Mouse (Mus musculus) hindbrain, embryonic 12.5 days (tissue): ENCODE results near the gene P4ha3. TPM values are rescaled to one million over a fixed set of nuclear protein-coding genes. Genes with fewer than 3 reads are reported as not detected.

Experiments
- ATAC-seq: fragments of 200-750 bp; cut with Nextera tagmentation; 2 replicates; pipeline ENCODE4 v1.8.0; 2017; ENCODE audit warnings: moderate TSS enrichment; ENCODE audit not compliant: low FRiP score
- H3K27ac ChIP-seq: fragments of 300-500 bp; sonication (generic); 2 replicates; pipeline ENCODE4 v1.5.1; 2016; ENCODE audit warnings: mild to moderate bottlenecking
- H3K27me3 ChIP-seq: fragments of 300-500 bp; sonication (generic); 2 replicates; pipeline ENCODE4 v1.6.1; 2016; ENCODE audit warnings: mild to moderate bottlenecking
- H3K36me3 ChIP-seq: fragments of 300-500 bp; sonication (generic); 2 replicates; pipeline ENCODE4 v1.6.1; 2016; ENCODE audit warnings: mild to moderate bottlenecking
- H3K4me1 ChIP-seq: fragments of 300-500 bp; sonication (generic); 2 replicates; pipeline ENCODE4 v1.6.1; 2016
- H3K4me2 ChIP-seq: fragments of 300-500 bp; sonication (generic); replicated peaks from 2 replicates; pipeline ENCODE4 v1.6.1; 2016; ENCODE audit warnings: mild to moderate bottlenecking
- H3K4me3 ChIP-seq: fragments of 300-500 bp; sonication (generic); 2 replicates; pipeline ENCODE4 v1.5.1; 2016; ENCODE audit warnings: mild to moderate bottlenecking
- H3K9ac ChIP-seq: fragments of 300-500 bp; sonication (generic); 2 replicates; pipeline ENCODE4 v1.6.1; 2016; ENCODE audit warnings: mild to moderate bottlenecking, moderate library complexity
- H3K9me3 ChIP-seq: fragments of 300-500 bp; sonication (generic); replicated peaks from 2 replicates; pipeline ENCODE4 v1.6.1; 2016; ENCODE audit warnings: mild to moderate bottlenecking
- WGBS: fragments of 180-500 bp; shearing (Covaris S2); methylation state at CpG from one replicate; pipeline ENCODE4 v1.1.7; 2016; 5-methylcytosine and 5-hydroxymethylcytosine counted together
- polyA plus RNA-seq: library from polyadenylated mRNA; unstranded; fragments of >200 nt; fragmentation: Nextera tagmentation; extraction: Ambion mirVana; gene quantifications from 2 replicates; pipeline ENCODE4 v1.2.1, GENCODE M21; 2016

P4ha3 gene
- polyA plus RNA-seq, 1 experiment from 2014 or later, result 12.6 TPM

DNA sequence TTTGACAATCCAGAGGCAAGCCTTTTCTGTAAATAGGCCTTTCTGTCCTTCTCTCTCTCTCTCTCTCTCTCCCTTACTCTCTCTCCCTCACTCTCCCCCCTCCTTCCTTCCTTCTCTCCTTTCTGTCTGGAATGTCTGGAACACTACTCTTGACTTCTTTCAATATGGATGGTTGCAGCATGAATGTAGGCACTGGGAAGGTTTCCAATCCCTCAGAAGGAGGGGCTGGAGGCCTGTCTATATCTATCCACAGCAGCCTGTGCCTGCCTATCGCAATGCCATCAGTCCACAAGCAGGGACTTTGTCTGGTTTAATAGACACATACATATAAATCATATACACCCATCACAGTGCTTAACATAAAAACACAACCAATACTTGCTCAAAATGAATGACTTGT lies 23.9 kb downstream of the P4ha3 start:
- ATAC-seq, result 0 out of 2 replicates have a peak, but pooled peaks have one; percentile 35
- no peaks in the 10 kb centered on the region for H3K9me3 ChIP-seq
- H3K4me3 ChIP-seq, result no peak overlapping the region
- WGBS, result 44% methylated on average over 1 of the region's 1 CpGs
- H3K4me1 ChIP-seq, result peaks cover 41% of the 10 kb centered on the region
- no peak overlapping the region for H3K9ac ChIP-seq
- H3K4me2 ChIP-seq, result no peak overlapping the region
- 0 out of 2 replicates have a peak, but pooled peaks cover 3% of the 10 kb centered on the region for H3K36me3 ChIP-seq
- H3K27me3 ChIP-seq, result no peaks in the 10 kb centered on the region
- H3K27ac ChIP-seq, result peak overlapping the region; percentile 82

DNA sequence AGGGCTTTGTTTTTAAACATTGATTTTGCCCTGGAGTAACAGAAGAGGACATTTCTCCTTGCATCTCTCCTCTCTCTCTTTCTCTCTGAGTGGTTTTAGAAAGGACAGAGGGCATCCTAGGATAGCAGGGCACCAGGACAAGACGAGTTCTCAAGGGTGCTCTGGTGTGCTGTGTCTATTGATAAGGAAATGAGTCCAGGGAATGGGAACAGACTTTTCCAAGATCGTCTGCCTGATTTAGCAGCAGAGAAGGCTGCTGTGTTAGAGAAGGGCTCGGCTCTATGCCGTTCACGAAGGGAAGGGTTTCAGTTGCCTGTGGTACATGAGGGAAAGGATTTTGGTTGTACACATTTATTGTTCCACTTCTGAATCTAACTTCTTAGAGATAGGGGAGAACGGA lies 24.4 kb downstream of the P4ha3 start:
- ATAC-seq, result 0 out of 2 replicates have a peak, but pooled peaks have one; percentile 8
- Histone ChIP-seq H3K27me3 (no peaks in the 10 kb centered on the region), H3K9me3 (no peaks in the 10 kb centered on the region), H3K9ac (no peak overlapping the region), H3K36me3 (0 out of 2 replicates have a peak, but pooled peaks cover 3% of the 10 kb centered on the region), H3K27ac (peak overlapping the region; percentile 82), H3K4me2 (0 out of 2 replicates have a peak overlapping the region, but pooled peaks have one; percentile 8), H3K4me3 (no peak overlapping the region), H3K4me1 (peaks cover 41% of the 10 kb centered on the region)
- 38% methylated on average over 6 of the region's 6 CpGs for WGBS

DNA sequence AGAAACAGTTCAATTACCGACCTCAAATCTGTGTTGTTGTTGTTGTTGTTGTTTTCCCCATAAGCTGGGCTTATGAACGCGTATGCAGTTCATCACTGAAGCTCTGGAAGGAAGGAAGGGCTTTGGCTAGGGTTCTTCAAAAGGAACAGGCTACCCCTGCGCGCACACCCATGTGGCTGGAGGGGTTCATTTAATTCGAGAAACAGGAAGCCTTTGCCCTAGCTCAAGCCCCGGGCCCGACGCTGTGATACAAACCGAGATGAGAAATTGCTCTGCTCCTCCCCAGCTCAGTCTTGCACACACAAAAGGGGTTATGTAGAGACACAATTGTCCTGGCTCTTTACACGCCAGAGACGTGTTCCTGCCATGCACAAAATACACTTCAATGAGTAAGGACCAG lies 25.0 kb downstream of the P4ha3 start:
- Histone ChIP-seq H3K27me3 (no peaks in the 10 kb centered on the region), H3K4me3 (no peak overlapping the region), H3K36me3 (0 out of 2 replicates have a peak, but pooled peaks cover 3% of the 10 kb centered on the region), H3K4me2 (no peak overlapping the region), H3K9ac (0 out of 2 replicates have a peak overlapping the region, but pooled peaks have one; percentile 2), H3K9me3 (no peaks in the 10 kb centered on the region), H3K27ac (peak overlapping the region; percentile 82; the same call in 1 of the 2 replicates), H3K4me1 (peaks cover 41% of the 10 kb centered on the region)
- 73% methylated on average over 12 of the region's 12 CpGs for WGBS
- no peak for ATAC-seq

DNA sequence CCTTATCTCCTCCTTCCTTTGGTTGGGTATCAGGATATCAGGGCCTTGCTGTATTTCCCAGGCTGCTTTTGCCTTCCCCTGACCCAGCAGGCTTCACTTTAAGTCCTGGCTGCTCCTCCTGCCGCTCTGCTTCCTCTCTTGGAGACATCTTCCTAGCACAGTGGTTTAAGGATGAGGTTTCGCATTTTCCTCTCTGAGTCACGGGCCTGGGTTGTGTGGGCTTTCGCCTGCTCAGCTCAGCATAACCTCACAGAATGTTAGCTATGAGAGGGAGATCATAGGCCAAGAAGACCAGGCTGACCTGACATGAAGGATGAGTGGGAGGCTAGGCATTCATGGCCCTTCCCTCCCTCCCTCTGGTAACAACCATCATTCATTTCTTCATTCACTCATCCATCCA lies 27.4 kb downstream of the P4ha3 start:
- 0 out of 2 replicates have a peak, but pooled peaks cover 3% of the 10 kb centered on the region for H3K36me3 ChIP-seq
- WGBS, result 88% methylated on average over 4 of the region's 4 CpGs
- ATAC-seq, result no peak
- H3K4me3 ChIP-seq, result no peak overlapping the region
- H3K27me3 ChIP-seq, result no peaks in the 10 kb centered on the region
- H3K4me2 ChIP-seq, result no peak overlapping the region
- H3K4me1 ChIP-seq, result peaks cover 36% of the 10 kb centered on the region
- H3K9ac ChIP-seq, result no peak overlapping the region
- no peaks in the 10 kb centered on the region for H3K9me3 ChIP-seq
- no peak overlapping the region for H3K27ac ChIP-seq

DNA sequence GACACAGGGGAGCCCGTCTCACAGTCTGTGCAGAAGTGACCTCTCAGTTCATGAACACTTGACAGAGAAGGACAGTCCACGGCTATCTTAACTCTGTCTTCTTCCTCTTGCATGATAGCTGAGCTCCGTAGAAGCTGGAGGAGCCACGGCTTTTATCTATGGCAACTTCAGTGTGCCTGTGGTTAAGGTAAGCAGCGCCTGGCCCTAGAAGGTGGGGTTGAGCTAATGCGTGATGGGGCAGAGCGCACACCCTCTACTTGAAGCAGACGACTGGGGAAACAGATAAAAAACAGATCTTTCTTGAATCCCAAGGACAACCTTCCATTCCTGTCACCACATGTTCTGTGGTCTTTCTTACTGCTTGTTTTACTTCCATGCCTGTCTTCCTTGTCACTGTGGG lies 31.6 kb downstream of the P4ha3 start:
- Histone ChIP-seq H3K4me2 (no peak overlapping the region), H3K36me3 (peaks cover 2% of the 10 kb centered on the region; the same call in 1 of the 2 replicates), H3K27me3 (no peaks in the 10 kb centered on the region), H3K9ac (no peak overlapping the region), H3K27ac (no peak overlapping the region), H3K9me3 (no peaks in the 10 kb centered on the region), H3K4me3 (no peak overlapping the region), H3K4me1 (no peaks in the 10 kb centered on the region)
- WGBS, result 95% methylated on average over 8 of the region's 8 CpGs
- ATAC-seq, result no peak

GRCm38 (mm10) chr7:100317534-100317933 lies 32.2 kb downstream of the P4ha3 start:
- no peak for ATAC-seq
- Histone ChIP-seq H3K4me1 (no peaks in the 10 kb centered on the region), H3K27ac (no peak overlapping the region), H3K27me3 (no peaks in the 10 kb centered on the region), H3K4me2 (no peak overlapping the region), H3K36me3 (peaks cover 2% of the 10 kb centered on the region; the same call in 1 of the 2 replicates), H3K4me3 (no peak overlapping the region), H3K9me3 (no peaks in the 10 kb centered on the region), H3K9ac (no peak overlapping the region)
- WGBS, result 97% methylated on average over 5 of the region's 5 CpGs

- no peak overlapping the region for H3K4me2 ChIP-seq
- H3K36me3 ChIP-seq, result peaks cover 40% of the 10 kb centered on the region
- no peaks in the 10 kb centered on the region for H3K9me3 ChIP-seq
- WGBS, result 92% methylated on average over 3 of the region's 3 CpGs
- H3K27ac ChIP-seq, result no peak overlapping the region
- ATAC-seq, result no peak
- no peaks in the 10 kb centered on the region for H3K4me1 ChIP-seq
- H3K4me3 ChIP-seq, result no peak overlapping the region
- no peak overlapping the region for H3K9ac ChIP-seq
- no peaks in the 10 kb centered on the region for H3K27me3 ChIP-seq
Measured at GRCm38 (mm10) chr7:100323721-100324120, 38.4 kb downstream of the P4ha3 start.

GRCm38 (mm10) chr7:100325482-100325881 lies 40.2 kb downstream of the P4ha3 start:
- no peak overlapping the region for H3K4me2 ChIP-seq
- H3K4me1 ChIP-seq, result no peaks in the 10 kb centered on the region
- no peaks in the 10 kb centered on the region for H3K27me3 ChIP-seq
- H3K27ac ChIP-seq, result no peak overlapping the region
- H3K36me3 ChIP-seq, result peaks cover 50% of the 10 kb centered on the region
- H3K4me3 ChIP-seq, result no peak overlapping the region
- WGBS, result 86% methylated on average over 6 of the region's 6 CpGs
- H3K9ac ChIP-seq, result no peak overlapping the region
- no peaks in the 10 kb centered on the region for H3K9me3 ChIP-seq
- ATAC-seq, result no peak; the same call in 1 of the 2 replicates

DNA sequence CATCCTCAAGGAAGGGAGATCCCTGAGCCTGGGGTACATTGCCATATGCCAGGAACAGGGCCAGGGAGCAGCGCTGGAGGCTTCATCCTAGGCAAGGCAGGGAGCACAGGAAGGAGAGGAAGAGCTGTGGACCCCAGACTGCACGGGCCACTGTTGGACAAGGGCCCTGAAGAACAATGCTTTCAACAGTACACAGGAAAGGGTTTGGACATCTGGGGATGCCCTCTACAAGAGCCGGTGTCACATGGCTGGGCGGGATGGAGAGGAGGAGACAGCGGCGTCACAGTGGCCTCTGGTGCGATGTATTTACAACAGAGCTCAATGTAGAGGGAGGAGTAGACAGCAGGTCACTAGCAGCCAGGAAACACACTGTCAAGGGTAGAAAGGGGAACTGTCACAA lies 42.2 kb downstream of the P4ha3 start:
- peaks cover 70% of the 10 kb centered on the region for H3K36me3 ChIP-seq

GRCm38 (mm10) chr7:100328636-100329035 lies 43.3 kb downstream of the P4ha3 start:
- H3K4me3 ChIP-seq, result no peak overlapping the region
- no peaks in the 10 kb centered on the region for H3K27me3 ChIP-seq
- peaks cover 81% of the 10 kb centered on the region for H3K36me3 ChIP-seq
- no peak overlapping the region for H3K27ac ChIP-seq
- ATAC-seq, result no peak
- H3K4me1 ChIP-seq, result no peaks in the 10 kb centered on the region
- 94% methylated on average over 4 of the region's 4 CpGs for WGBS
- H3K9me3 ChIP-seq, result no peaks in the 10 kb centered on the region
- H3K9ac ChIP-seq, result no peak overlapping the region
- no peak overlapping the region for H3K4me2 ChIP-seq

More for the DNA sequence above, 42.2 kb downstream of the P4ha3 start:
- WGBS, result 88% methylated on average over 7 of the region's 7 CpGs
- ATAC-seq, result no peak
- H3K4me1 ChIP-seq, result no peaks in the 10 kb centered on the region
- H3K27ac ChIP-seq, result no peak overlapping the region
- no peaks in the 10 kb centered on the region for H3K27me3 ChIP-seq
- no peak overlapping the region for H3K9ac ChIP-seq
- H3K4me3 ChIP-seq, result no peak overlapping the region
- H3K4me2 ChIP-seq, result no peak overlapping the region
- H3K9me3 ChIP-seq, result no peaks in the 10 kb centered on the region

GRCm38 (mm10) chr7:100331269-100331668 lies 45.9 kb downstream of the P4ha3 start:
- no peak overlapping the region for H3K9ac ChIP-seq
- H3K4me2 ChIP-seq, result no peak overlapping the region
- ATAC-seq, result no peak
- no peaks in the 10 kb centered on the region for H3K9me3 ChIP-seq
- 95% methylated on average over 3 of the region's 3 CpGs for WGBS
- H3K4me1 ChIP-seq, result no peaks in the 10 kb centered on the region
- H3K36me3 ChIP-seq, result peaks cover 89% of the 10 kb centered on the region
- H3K27me3 ChIP-seq, result no peaks in the 10 kb centered on the region
- H3K4me3 ChIP-seq, result no peak overlapping the region
- H3K27ac ChIP-seq, result no peak overlapping the region

DNA sequence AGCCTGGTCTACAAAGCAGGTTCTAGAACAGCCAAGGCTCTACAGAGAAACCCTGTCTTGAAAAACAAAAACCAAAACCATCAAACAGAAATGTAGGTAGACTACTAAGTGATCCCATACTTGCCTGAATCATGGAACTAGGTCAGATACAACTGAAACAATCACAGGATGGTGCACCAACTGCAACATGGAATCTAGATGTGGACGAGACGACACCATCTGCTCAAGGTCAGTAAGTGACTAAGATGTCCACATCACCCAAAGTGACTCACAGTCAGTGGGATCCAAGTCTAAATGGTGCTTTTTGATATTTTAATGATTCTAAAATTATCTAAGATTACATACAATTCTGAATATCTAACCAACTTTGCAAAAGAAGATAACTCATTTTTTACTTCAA lies 50.6 kb downstream of the P4ha3 start:
- H3K4me3 ChIP-seq, result no peak overlapping the region
- H3K27me3 ChIP-seq, result no peaks in the 10 kb centered on the region
- H3K4me1 ChIP-seq, result no peaks in the 10 kb centered on the region
- WGBS, result 96% methylated on average over 2 of the region's 2 CpGs
- no peak for ATAC-seq
- H3K9ac ChIP-seq, result no peak overlapping the region
- H3K9me3 ChIP-seq, result no peaks in the 10 kb centered on the region
- no peak overlapping the region for H3K4me2 ChIP-seq
- H3K36me3 ChIP-seq, result peaks cover 94% of the 10 kb centered on the region
- no peak overlapping the region for H3K27ac ChIP-seq

- Histone ChIP-seq H3K4me1 (no peaks in the 10 kb centered on the region), H3K9me3 (no peaks in the 10 kb centered on the region), H3K27ac (no peak overlapping the region), H3K4me2 (no peak overlapping the region), H3K36me3 (peaks cover 12% of the 10 kb centered on the region), H3K9ac (no peak overlapping the region), H3K4me3 (no peak overlapping the region), H3K27me3 (no peaks in the 10 kb centered on the region)
- 89% methylated on average over 4 of the region's 4 CpGs for WGBS
- ATAC-seq, result no peak
Measured at GRCm38 (mm10) chr7:100354984-100355383, 69.7 kb downstream of the P4ha3 start.
